Mouse (Mus musculus): ENCODE measurements at regions not wholly inside any gene's neighbourhood (a gene's known extent, or its start where the extent isn't known, plus 50 kb on each side); places are given as distances from the start of the nearest gene placed in this dataset.

DNA sequence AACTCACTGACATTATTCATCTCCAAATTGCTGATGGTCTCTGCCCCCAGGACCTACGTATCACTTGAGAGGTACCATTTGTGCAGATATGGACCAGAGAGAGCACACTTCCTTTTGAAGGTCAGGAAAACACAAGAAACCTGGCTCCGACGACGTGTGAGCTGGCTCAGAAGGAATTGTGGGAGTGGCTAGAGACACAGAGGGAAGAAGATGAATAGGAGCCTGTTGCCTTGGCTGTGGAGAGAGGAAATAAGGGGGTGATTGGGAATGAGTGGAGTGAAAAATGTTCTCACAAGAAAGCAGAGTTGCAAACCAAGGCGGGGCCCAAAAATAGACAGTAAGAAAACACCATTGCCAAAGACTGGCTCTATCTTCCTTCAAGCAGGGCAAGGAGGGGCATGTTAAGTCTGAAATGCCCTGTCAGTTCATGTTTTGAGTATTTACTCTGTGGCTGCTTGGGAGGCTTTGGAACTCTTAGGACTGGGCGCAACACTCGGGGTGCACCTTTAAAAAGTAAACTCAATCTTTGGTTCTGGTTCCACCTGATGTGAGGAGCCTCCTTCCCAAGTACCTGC, 111.6 kb upstream of the Mylip start:
- no peak for DNase-seq (ENCODE audit: low read depth, low spot score)

DNA sequence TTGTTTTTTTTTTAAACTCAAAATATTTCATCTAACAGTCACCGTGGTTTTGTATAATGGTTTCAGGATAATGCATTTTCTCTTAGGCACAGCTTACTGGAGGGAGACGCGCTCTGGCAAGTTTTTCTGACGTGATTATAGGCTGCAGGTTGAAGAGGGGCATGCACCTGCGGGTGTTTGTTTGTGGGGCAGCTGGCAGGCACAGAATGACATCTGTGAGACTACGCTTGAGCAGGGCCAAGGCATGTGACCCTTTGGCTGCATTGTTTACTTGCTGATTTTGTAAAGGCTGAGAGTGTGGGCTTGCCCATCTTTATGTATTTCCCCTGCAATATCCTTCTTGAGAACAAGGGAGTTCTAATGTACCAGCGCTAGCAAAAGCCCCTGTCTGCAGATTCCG, 108.4 kb upstream of the Mylip start:
- DNase-seq (ENCODE audit: low read depth, low spot score) = no peak

DNA sequence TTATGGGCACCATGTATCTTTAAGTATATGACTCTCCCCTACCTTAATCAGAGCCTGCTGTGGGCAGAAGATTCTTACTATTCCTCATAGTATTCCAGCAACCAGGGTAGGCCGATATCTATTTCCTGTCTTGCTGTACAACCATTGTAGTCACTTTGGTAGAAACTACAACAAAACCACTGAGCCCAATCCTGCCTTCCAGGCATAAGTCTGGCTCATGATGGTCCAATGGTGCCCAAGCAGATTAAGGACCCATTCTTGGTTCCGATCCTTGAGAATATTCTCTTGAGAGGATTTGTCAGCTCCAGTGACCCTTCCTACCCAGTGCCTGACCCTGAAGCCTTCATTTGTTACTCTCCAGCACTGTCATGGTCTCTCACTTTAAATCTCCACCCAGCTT, 102.9 kb upstream of the Mylip start:
- DNase-seq (ENCODE audit: low read depth, low spot score) = no peak

DNA sequence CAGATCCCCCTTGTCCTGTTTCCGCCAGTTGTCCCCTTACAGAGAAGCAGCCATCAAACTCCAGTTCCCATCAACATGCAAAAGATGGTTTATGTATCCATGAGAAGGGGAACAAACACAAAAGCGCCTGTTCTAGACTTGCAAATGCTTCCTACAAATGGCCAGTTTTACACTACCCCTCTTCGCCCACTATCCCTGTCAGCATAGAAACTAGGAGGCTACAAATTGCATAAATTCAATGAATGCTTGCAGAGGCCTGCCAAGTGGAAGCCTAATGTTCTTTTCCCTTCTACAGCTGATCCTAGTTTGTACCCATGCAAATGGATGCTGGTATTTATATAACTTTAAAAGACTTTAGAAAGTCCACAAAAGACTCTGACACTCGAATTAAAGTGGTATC, 102.3 kb upstream of the Mylip start:
- no peak for DNase-seq (ENCODE audit: low read depth, low spot score)

DNA sequence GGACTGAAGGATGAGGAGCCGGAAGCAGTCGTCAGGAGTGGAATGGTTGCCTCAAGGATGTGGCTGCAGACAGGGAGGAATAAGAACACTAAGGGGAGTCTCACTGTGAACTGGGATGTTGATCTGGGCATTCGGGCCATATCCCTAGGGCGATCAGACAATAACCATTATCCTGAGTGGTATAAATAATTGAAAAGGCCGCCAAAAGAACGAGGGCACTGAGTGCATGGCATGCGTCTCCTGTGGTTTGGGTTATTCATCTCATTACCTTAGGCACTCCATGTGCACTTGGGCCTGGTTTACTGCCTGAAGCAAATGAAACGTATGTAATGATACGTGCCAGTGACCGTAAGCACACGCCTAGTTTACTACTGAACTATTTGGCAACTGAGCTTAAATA, 99.6 kb upstream of the Mylip start:
- DNase-seq (ENCODE audit: low read depth, low spot score) = no peak

DNA sequence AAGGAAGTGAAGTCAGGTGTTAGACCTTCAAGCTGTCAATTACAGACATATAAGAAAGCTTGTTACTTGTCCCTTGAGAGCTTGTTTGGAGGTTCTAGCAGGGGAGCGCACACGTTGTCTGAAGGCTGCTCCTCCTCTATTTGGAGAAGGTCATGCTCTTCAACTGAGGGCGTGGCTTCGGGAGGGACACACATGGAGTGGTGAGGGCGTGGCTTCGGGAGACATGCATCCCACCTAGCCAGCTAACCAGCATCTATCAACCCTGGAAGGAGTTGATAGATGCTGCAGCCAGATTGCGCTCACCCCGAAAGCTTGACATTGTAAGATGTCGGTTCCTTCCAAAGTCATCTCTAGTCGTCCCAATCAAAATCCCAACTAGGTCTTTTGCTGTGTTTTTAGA, 94.9 kb upstream of the Mylip start:
- no peak for DNase-seq (ENCODE audit: low read depth, low spot score)

DNA sequence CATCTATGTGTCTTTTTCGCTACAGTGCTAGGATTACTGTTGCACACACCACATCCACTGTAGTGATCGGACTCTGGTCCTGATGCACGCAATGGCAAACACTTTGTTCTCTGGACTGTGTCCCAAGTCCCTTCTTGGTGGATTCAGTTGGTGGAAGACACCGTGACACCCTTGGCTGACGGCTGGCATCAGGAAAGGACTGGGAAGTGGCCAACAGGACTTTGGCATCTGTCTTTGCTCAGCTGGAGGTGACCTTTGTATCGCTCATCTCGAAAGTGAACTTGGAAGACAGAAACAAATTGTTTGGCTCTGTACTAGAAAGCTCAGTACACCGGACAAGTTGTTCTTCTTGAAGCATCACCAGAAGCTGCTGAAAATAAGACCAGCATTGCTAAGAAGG, 88.9 kb upstream of the Mylip start:
- DNase-seq (ENCODE audit: low read depth, low spot score) = no peak

DNA sequence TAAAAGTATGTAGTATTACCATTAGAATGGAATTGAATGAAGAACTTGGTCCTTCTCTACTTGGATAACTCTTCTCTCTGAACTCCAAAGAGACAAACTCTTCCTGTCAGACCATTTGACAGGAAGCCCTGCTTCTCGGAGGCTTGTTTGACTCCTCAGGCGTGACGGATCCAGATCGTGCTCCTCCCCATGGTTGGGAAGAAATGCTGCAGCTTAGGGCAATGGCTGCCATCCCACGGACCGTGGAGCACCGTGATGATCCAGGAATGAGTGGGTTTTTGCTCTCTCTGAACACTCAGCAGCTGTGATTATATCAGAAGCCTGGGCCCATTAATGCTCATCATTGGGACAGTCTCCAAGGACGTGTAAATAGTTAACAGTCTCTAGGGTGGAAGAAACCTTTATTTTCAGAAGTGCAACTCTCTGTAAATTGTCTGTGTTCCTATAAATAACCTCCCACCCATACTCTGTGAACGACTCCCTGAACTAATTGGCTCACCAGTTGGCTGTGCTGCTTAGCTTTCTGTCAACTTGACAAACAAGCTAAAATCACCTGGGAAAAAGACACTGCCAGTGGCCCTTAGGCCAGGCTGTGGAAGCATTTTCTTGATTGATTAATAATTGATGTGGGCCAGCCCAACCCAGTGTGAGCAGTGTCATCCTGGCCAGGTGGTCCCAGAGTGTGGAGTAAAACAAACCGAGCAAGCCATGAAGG, 88.2 kb upstream of the Mylip start:
- DNase-seq (ENCODE audit: low read depth, low spot score) = no peak

DNA sequence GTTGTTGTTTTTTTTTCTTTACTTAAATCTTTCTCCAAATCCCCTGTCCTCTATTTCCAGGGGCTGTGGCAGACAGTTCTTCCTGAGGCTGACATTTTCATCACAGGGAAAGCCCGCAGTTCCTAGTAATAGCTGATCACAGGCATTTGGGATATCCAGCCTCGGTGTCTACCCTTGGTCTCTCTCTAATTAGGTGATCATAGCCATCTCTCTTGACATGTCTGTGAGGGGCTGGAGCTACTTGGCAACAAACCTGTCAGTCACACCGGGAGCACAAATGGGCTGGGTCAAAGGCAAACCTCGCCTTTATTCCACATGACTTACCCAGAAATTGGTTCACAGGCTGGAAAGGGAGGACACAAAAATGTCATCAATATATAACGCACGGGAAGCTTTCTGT, 86.7 kb upstream of the Mylip start:
- no peak for DNase-seq (ENCODE audit: low read depth, low spot score)

DNA sequence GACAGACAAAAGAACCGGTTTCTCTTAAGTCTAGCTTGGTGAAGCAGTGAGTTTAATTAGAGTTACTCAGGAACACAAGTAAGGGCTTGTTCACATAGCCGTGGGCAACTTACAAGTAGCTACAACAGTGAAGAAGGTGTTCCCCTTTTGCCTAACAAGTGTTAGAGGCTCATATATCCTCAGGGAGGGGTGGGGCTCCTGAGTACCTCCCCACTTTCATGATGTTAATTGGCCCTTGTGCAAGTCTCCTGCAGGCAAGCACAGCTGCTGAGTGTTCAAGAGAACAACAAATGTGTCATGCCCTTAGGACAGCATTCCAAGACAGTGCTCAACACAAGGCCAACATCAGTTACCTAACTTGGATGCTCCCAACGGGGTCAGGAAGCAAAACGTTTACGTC, 83.4 kb upstream of the Mylip start:
- DNase-seq (ENCODE audit: low read depth, low spot score) = no peak

DNA sequence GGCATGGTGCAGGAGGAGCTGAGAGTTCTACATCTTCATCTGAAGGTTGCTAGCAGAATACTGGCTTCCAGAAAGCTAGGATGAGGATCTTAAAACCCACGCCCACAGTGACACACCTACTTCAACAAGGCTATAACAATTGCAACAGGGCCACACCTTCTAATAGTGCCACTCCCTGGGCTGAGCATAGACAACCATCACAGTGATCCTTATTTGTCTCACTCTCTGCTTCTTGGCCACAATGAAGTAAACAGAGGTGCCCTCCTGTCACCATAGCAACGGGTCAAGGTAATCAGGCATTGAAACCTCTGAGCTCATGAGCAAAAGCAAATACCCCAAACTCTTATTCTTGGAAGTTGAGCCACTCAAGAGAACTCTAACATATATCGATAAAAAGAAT, 82.3 kb upstream of the Mylip start:
- no peak for DNase-seq (ENCODE audit: low read depth, low spot score)

DNA sequence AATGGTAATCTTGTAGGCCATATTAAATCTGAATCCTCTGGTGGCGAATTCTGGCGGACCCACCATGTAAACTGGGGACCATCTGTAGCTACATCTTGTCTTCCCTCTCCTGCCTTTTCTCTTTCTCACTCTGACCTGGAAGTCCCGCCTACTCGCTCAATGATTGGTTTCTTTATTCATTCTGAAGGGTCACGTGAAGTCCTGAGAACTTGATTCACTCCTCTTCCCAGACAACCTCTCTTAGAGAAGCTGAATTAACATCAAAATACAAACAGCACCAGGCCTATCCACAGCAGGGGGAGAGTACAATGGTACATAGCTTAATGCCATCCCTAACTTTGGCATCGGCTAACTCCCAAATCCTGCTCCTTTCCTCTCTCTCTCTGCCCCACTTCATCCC, 69.9 kb upstream of the Mylip start:
- no peak for DNase-seq (ENCODE audit: low read depth, low spot score)

DNA sequence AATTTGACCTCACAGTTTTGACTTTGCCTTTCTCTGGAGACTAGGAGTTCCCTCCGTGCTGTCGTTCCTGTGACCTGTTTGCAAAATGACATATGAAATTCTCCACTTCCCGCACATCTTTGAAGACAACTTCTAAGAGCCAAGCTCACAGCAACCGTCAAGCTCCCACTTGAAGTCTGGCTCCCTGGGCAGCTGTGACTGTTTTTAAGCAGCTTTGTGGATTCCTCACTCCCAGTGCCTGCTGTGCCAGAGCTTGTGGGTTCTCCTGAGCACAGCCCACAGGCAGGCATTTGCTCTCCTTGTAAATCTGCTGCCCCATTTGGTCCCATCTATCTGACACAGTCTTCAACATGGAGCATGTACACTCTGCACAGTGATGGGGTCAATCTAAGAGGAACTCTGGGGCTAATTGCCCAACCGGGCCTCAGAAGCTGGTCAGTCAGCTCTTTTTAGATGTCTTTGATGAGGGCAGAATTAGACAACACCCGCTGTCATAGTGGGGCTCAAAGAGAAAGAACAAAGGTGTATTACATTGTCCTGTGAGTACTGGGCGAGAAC, 63.7 kb upstream of the Mylip start:
- no peak for DNase-seq (ENCODE audit: low read depth, low spot score)

DNA sequence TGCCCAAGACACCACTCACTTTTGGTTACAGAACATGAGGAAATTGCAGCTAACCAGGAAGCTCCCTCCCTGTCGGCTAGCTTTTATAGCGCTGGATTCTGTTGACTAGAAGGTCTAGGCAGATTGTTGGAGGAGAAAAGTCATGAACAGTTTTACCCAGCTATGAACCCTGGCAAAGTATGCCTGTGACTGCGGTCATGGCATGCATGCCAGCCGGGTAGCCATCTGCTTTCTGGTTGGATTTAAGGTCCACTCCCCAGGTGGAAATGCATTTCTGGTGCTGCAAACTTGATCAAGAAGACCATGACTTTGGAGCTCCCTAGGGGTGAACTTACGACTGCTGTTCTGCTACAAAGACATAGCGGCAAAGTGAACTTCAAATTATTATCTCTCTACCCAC, 62.8 kb upstream of the Mylip start:
- no peak for DNase-seq (ENCODE audit: low read depth, low spot score)

DNA sequence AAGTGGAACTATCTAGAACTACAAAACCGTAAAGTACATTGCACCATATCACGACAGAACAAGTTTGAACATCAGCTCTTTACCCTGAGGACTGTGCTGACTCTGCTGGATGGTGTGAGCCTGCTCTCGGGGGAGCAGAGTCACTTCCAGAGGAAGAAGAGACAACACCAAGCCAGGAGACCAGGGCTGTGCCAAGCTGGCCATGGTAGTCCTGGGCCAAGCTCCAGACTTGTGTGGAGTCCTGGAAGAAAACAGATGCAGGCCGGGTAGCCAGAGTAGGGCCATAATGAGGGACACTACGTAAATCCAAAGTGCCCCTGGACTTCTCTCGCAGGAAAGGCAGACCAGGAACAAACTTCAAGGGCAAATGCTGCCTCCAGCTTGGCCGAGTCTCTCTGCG, 59.0 kb upstream of the Mylip start:
- DNase-seq (ENCODE audit: low read depth, low spot score) = no peak

DNA sequence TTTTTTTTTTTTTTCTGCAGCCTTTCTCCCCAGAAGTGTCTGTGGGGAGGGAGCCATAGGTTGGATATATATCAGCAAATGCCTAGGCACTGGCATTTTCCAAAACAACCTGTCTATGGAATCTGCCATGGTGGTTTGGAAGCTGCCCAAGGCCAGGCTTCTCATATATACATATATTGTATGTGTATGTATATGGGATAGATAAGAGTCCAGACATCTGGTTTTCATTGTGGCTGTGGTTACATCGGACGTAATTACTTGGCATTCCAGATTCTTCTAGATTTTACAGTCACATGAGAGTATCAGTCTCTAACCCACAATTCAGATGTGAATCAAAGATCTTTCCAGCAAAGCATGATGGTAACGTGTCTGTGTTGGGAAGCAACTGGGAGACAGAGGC, 57.5 kb upstream of the Mylip start:
- DNase-seq (ENCODE audit: low read depth, low spot score) = no peak

DNA sequence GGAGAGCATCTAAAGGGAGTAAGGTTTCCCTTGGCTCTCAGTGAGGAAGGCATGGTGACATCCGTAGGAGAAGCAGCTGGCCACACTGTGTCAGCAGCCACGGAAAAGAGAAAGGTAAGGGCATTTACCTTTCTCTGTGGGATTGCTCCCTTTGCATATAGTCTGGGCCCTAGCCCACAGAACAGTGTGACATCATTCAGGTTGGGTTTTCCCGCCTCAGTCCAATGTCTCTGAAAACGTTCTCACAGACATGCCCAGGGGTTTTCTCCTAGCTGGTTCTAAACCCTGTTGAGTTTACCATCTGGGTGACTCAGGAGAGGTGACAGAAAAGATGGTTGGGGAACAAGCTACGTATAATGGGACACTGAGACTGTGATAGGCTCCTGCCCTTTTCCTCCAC, 55.9 kb upstream of the Mylip start:
- no peak for DNase-seq (ENCODE audit: low read depth, low spot score)

Measured in brain, embryonic 18.5 days (tissue).